Mouse (Mus musculus): ENCODE data around the gene Pgpep1l. TPM values are rescaled to one million over a fixed set of nuclear protein-coding genes. Genes with fewer than 3 reads are reported as not detected.

Pgpep1l gene
- total RNA-seq, 2 experiments from 2014 or later, result 0.65 TPM; not detected in 1

- no peak for DNase-seq (ENCODE audit: low spot score in 2 of 2)
Measured at GRCm38 (mm10) chr7:68223356-68223808, 40.7 kb downstream of the Pgpep1l start.

DNA sequence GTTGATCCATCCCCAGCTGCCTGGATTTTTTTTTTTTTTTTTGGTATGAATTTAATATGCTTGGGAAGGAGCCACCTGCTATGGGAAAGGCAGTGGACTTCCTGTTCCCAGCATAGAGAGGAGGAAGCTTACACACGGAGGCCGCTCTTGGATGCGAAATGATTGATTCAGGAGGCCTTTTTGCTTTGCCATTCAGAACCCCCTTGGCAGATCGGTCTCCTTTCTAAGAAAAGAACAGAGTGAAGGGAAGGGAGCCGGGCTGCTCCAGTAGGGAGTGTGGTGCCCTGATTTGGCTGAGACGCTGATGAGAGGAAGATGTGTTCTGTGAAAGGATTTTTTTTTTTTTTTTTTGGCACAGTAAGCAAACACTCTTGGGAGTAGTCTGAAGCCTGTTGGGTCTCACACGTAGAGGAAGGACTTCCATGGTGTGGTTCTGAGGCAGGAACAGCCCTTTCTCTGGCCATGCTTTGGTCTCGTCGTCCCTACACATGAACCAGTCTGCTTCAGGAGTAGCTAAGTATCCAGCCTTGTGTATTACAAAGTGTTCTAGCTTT is 42.3 kb downstream of the Pgpep1l start:
- DNase-seq (ENCODE audit: low spot score in 2 of 2), result no peak

- DNase-seq (ENCODE audit: low spot score in 2 of 2), result no peak
Measured at GRCm38 (mm10) chr7:68218879-68219278, 45.2 kb downstream of the Pgpep1l start.

- DNase-seq (ENCODE audit: low spot score in 2 of 2), result no peak
Measured at GRCm38 (mm10) chr7:68215522-68216070, 48.4 kb downstream of the Pgpep1l start.

GRCm38 (mm10) chr7:68213842-68214241 is 50.2 kb downstream of the Pgpep1l start:
- DNase-seq (ENCODE audit: low spot score in 2 of 2), result no peak

GRCm38 (mm10) chr7:68211883-68212282 is 52.1 kb downstream of the Pgpep1l start:
- no peak for DNase-seq (ENCODE audit: low spot score in 2 of 2)

GRCm38 (mm10) chr7:68210417-68210816 is 53.6 kb downstream of the Pgpep1l start:
- no peak for DNase-seq (ENCODE audit: low spot score in 2 of 2)

DNA sequence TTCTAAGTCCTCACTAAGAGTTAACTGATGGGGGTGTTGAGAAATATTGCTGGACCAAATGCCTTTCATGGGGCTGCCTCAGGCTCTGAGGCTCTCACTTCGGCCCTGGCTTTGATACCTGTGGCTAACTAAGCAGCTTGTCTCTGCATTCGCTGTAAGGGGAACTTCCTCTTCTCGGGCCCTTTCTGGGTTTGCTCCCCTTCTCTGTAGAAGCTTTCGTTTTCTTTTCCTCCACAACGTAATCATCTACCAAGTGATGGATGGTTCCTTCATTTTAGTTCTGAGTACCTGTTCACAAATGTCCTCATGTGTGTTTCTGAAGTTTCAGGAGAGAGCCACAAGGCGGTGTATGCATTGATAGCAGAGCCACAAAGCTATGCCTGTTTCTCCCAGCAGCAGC is 55.0 kb downstream of the Pgpep1l start:
- DNase-seq (ENCODE audit: low spot score in 2 of 2), result no peak

DNA sequence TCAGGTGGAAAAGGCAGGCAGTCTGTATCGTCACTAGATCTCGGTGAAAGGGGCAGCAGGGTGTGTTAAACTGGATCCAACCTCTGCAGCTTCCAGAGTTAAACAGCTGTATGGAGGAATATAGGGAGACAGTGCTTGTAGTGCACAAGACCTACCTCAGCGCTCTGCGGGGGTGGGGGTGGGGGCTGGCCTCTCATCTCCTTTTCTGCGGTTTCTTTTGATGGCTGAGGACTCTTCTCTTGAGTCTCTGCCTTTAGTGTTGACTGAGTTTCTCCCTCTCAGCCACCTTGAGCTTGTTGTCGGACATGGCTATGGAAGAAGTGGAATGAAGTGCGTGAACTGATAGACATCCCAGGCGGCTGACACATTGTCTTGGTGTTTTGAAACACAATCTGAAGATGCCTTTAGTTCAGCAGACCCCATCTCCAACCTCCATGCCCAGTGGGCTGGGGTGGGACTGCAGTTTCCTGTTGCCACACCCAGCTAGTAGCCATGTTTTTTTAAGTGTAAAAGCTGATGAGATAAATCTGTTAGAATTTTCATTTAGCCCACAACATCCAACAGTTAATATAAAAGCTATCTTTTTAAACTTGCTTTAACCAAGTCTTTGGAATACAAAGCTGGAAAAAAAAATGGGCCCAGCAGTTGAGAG is 58.1 kb downstream of the Pgpep1l start:
- no peak for DNase-seq (ENCODE audit: low spot score in 2 of 2)

DNA sequence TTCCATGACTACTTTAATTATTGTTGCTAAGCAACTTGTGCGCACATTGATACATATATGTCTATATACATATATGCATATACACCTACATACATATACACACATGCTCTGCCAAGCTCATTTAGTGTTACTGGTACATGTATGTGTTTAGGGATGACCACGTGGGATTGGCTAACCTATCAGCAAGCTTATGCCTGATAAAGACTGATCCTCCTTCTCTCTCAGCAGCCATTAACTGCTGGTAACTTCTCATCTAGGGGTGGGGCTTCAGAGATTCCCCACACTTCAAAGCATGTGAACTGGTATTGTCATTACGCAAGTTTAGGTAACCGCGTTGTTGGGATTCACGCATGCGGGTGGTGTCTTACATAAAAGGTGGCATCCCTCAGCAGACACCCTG is 64.4 kb downstream of the Pgpep1l start:
- DNase-seq (ENCODE audit: low spot score in 2 of 2), result no peak

DNA sequence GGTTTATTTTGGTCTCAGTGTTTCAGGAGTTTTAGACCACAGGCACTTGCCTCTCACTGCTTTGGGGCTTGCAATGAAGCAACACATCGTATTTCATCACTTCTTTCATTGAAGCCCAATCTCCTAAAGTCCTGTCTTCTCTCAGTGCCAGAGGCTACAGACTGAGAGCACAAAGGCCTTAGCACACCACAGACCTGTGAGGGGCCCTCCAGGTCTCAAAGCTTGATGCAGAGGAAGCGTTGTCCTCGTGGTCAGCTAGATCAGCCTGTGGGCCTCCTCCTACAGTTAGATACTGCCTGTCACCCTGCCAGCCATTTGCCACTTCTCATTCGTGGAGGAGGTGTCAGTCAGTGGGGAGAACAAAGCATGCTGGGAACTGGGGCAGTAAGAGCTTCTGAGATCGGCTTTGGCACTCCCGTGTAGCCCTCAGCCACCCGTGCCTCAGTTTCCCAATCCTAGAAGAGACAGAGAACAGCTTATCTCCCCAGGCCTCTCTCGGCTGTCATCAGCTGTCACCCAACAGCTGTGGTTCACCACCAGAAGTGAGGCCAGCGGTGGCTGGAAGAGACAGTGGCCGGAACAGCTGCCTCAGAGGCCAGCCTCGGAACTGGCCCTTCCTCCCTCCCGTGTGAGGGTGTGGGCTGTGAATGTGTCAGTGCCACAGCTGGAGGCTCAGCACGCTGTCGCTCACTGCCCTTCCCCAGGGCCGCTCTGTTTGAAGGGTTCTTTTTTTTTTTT is 69.9 kb downstream of the Pgpep1l start:
- no peak for DNase-seq (ENCODE audit: low spot score in 2 of 2)

- DNase-seq (ENCODE audit: low spot score in 2 of 2), result no peak
Measured at GRCm38 (mm10) chr7:68189691-68190456, 74.2 kb downstream of the Pgpep1l start.

GRCm38 (mm10) chr7:68189211-68189610 is 74.8 kb downstream of the Pgpep1l start:
- DNase-seq (ENCODE audit: low spot score in 2 of 2), result no peak

Other genes with a start within 250 kb of the Pgpep1l start
- 1 to 10 TPM in 1 of 2 experiments, under 1 TPM in 1; 0.22 to 1.1 TPM for gene Fam169b, start 9.6 kb upstream of the Pgpep1l start, total RNA-seq (2021)

All from adrenal gland, postnatal 4 days (tissue).